Mouse (Mus musculus) megakaryocyte-erythroid progenitor cell, adult 5-6 weeks (primary cell): ENCODE results near the gene Muc3. TPM values are rescaled to one million over a fixed set of nuclear protein-coding genes. Genes with fewer than 3 reads are reported as not detected.
A peak's percentile ranks its signal among the peaks of the same experiment; 100 is the strongest.
"Not testable (repeated sequence)": the region's sequence is repeated elsewhere in the genome, so short reads cannot be mapped to it uniquely, and the experiment has no call there.

Experiments
- ATAC-seq: replicated peaks from 2 replicates; pipeline ENCODE4 v1.8.0; 2016; ENCODE audit warnings: mild to moderate bottlenecking, inconsistent platforms; ENCODE audit not compliant: severe bottlenecking, poor library complexity, low FRiP score, low TSS enrichment
- total RNA-seq, 2 experiments: library from RNA; stranded (forward) in 1 of 2; stranded (reverse) in 1 of 2; fragments of 200-1000, 215-1000 nt in 1 of 2; fragments of >200 nt in 1 of 2; fragmentation: Nextera tagmentation in 1 of 2; gene quantifications; 2 replicates each; pipeline ENCODE4 v1.2.3; 2014 to 2017

Gene Muc3
- not detected in 2 replicates for total RNA-seq (2014; fragmentation: Nextera tagmentation)
- not detected in 2 replicates for total RNA-seq (2017)

GRCm38 (mm10) chr5:137149272-137149882, at the start of gene Muc3:
TSS of gene Muc3 (minus strand) at chr5:137149322.
- not testable (repeated sequence) for ATAC-seq

GRCm38 (mm10) chr5:137194488-137195120, 45.5 kb upstream of the Muc3 start:
- ATAC-seq = peak; percentile 67

GRCm38 (mm10) chr5:137193279-137193952, 44.3 kb upstream of the Muc3 start:
- no peak for ATAC-seq

- ATAC-seq = peak; percentile 82
Measured at GRCm38 (mm10) chr5:137189326-137189725, 40.2 kb upstream of the Muc3 start.

GRCm38 (mm10) chr5:137185362-137185761, 36.2 kb upstream of the Muc3 start:
- ATAC-seq = no peak

GRCm38 (mm10) chr5:137179646-137180374, 30.7 kb upstream of the Muc3 start:
- peak; percentile 44; the same call in 1 of the 2 replicates for ATAC-seq

GRCm38 (mm10) chr5:137173967-137174366, 24.8 kb upstream of the Muc3 start:
- ATAC-seq = no peak

- ATAC-seq = no peak
Measured at GRCm38 (mm10) chr5:137172591-137172990, 23.5 kb upstream of the Muc3 start.

- ATAC-seq = no peak
Measured at GRCm38 (mm10) chr5:137171478-137171877, 22.4 kb upstream of the Muc3 start.

GRCm38 (mm10) chr5:137170836-137171380, 21.8 kb upstream of the Muc3 start:
- 0 out of 2 replicates have a peak, but pooled peaks have one; percentile 47 for ATAC-seq

GRCm38 (mm10) chr5:137167539-137167938, 18.4 kb upstream of the Muc3 start:
- ATAC-seq = no peak

GRCm38 (mm10) chr5:137166012-137166411, 16.9 kb upstream of the Muc3 start:
- ATAC-seq = no peak

GRCm38 (mm10) chr5:137161853-137162252, 12.7 kb upstream of the Muc3 start:
- ATAC-seq = no peak

GRCm38 (mm10) chr5:137159461-137159860, 10.3 kb upstream of the Muc3 start:
- ATAC-seq = peak; percentile 80

GRCm38 (mm10) chr5:137153289-137153688, 4.2 kb upstream of the Muc3 start:
- ATAC-seq = no peak

- ATAC-seq = peak; percentile 35; the same call in 1 of the 2 replicates
Measured at GRCm38 (mm10) chr5:137152623-137153022, 3.5 kb upstream of the Muc3 start.

GRCm38 (mm10) chr5:137140836-137141235, 8.3 kb downstream of the Muc3 start:
- ATAC-seq = 0 out of 2 replicates have a peak, but pooled peaks have one; percentile 26

- ATAC-seq = no peak
Measured at GRCm38 (mm10) chr5:137138977-137139376, 10.1 kb downstream of the Muc3 start.

GRCm38 (mm10) chr5:137134959-137135358, 14.2 kb downstream of the Muc3 start:
- ATAC-seq = no peak
